22 mouse cellular contexts compared by ENCODE assay signal in genomic region chr4:135189452-135190008, GRCm38 (mm10).
A peak's percentile ranks its signal among the peaks of the same experiment; 100 is the strongest.
DNase-seq lines count a peak whose midpoint lies in the region; ATAC-seq and TF ChIP-seq lines count a peak whose summit lies in the region.
"Had no signal": no experiment of that assay in that cellular context is flagged by ENCODE, and none has a peak within 500 bp of the region (broad histone marks: within the 10 kb centered on the region; RNA-seq: fewer than 3 reads in every experiment).

No protein-coding gene starts in this region.

- peak; percentile 45 for DNase-seq in gastrocnemius, adult 18-20 months (ENCODE audit: low spot score)
- no peak for DNase-seq in gastrocnemius, postnatal 10 days
- DNase-seq in liver, postnatal 0 days, result no peak
- DNase-seq in MEL (ENCODE audit: low read depth, low spot score), result no peak
- DNase-seq in heart, postnatal 4 days, result peak; percentile 38
- DNase-seq in spleen, postnatal 10 days (ENCODE audit: low spot score in 2 of 2), result no peak
- DNase-seq: cerebellum, adult 11-12 months; layer of hippocampus, postnatal 36 days; liver; lung, adult 2 months; right cerebral cortex, postnatal 14 days; thymus, postnatal 25 days had no signal

- no peak for TF ChIP-seq RAD21 in MEL (IDR thresholded peaks at IDR 0.05; ENCODE audit: low read depth, low read length)

- H3K4me1 ChIP-seq in liver, postnatal 0 days (ENCODE audit: insufficient read depth), result no peaks in the 10 kb centered on the region
- no peaks in the 10 kb centered on the region for H3K4me1 ChIP-seq in liver, embryonic 12.5 days
- peaks cover 0 to 5% of the 10 kb centered on the region in 2 experiments; a peak in 1 of 4 replicates for H3K4me1 ChIP-seq in MEL (ENCODE audit: control insufficient read depth in 1 of 2, insufficient read depth in 2 of 2, low read length in 2 of 2)
- H3K4me1 ChIP-seq: embryonic facial prominence, embryonic 10.5 days; forebrain, embryonic 13.5 days; heart, embryonic 15.5 days; hindbrain, embryonic 12.5 days; kidney, embryonic 15.5 days; midbrain, embryonic 12.5 days had no signal

- no peak overlapping the region for H3K9ac ChIP-seq in liver, postnatal 0 days (replicated peaks)
- no peak overlapping the region for H3K9ac ChIP-seq in liver, embryonic 12.5 days
- H3K9ac ChIP-seq in MEL (ENCODE audit: control insufficient read depth, low read depth, low read length, poor library complexity, severe bottlenecking), result no peak overlapping the region
- H3K9ac ChIP-seq: forebrain, embryonic 13.5 days; heart, embryonic 15.5 days; hindbrain, embryonic 12.5 days; kidney, embryonic 15.5 days; midbrain, embryonic 12.5 days had no signal

- ATAC-seq in liver, postnatal 0 days, result no peak
- no peak for ATAC-seq in liver, embryonic 12.5 days
- ATAC-seq: CD4-positive, CD25-positive, alpha-beta regulatory T cell, adult 4 months; forebrain, embryonic 13.5 days; inflammation-experienced regulatory T-cells, adult 6 months had no signal

- peak in 1 of 2 experiments; percentile 57; a peak in 2 of 4 replicates for TF ChIP-seq POLR2A in MEL (IDR thresholded peaks at IDR 0.05; ENCODE audit: control insufficient read depth in 1 of 2, insufficient read depth in 1 of 2, low read depth in 1 of 2, low read length in 2 of 2, poor library complexity in 1 of 2)

- WGBS in liver, postnatal 0 days (ENCODE audit: insufficient replicate concordance), result 68% methylated on average over 12 of the region's 12 CpGs
- WGBS in liver, embryonic 12.5 days (ENCODE audit: insufficient replicate concordance), result 72% methylated on average over 12 of the region's 12 CpGs

- H3K4me3 ChIP-seq in liver, postnatal 0 days (ENCODE audit: low read depth, low read length), result no peak overlapping the region
- no peak overlapping the region for H3K4me3 ChIP-seq in liver, embryonic 12.5 days
- H3K4me3 ChIP-seq in MEL (ENCODE audit: control insufficient read depth in 1 of 2, insufficient read depth in 1 of 2, low read depth in 2 of 2, low read length in 2 of 2), result no peak overlapping the region
- H3K4me3 ChIP-seq: embryonic facial prominence, embryonic 10.5 days; forebrain, embryonic 13.5 days; heart, embryonic 15.5 days; hindbrain, embryonic 12.5 days; kidney, embryonic 15.5 days; midbrain, embryonic 12.5 days had no signal

- H3K9me3 ChIP-seq in liver, postnatal 0 days (ENCODE audit: low read length), result no peaks in the 10 kb centered on the region
- no peaks in the 10 kb centered on the region for H3K9me3 ChIP-seq in liver, embryonic 12.5 days (replicated peaks)
- H3K9me3 ChIP-seq in MEL (replicated peaks; ENCODE audit: insufficient read depth, low read length), result no peaks in the 10 kb centered on the region
- H3K9me3 ChIP-seq: embryonic facial prominence, embryonic 10.5 days; forebrain, embryonic 13.5 days; heart, embryonic 15.5 days; hindbrain, embryonic 12.5 days; kidney, embryonic 15.5 days; midbrain, embryonic 12.5 days had no signal

- 0 out of 2 replicates have a peak, but pooled peaks cover 2% of the 10 kb centered on the region for H3K27me3 ChIP-seq in liver, postnatal 0 days (ENCODE audit: insufficient read depth, low read length)
- H3K27me3 ChIP-seq in liver, embryonic 12.5 days (replicated peaks), result peaks cover 25% of the 10 kb centered on the region
- H3K27me3 ChIP-seq in MEL (ENCODE audit: control insufficient read depth in 1 of 2, insufficient read depth in 2 of 2, low read length in 2 of 2), result no peaks in the 10 kb centered on the region
- H3K27me3 ChIP-seq: forebrain, embryonic 13.5 days; hindbrain, embryonic 12.5 days; kidney, embryonic 15.5 days had no signal

- H3K79me2 ChIP-seq in MEL (ENCODE audit: control insufficient read depth, insufficient read depth, low read length, poor library complexity), result peaks cover 3% of the 10 kb centered on the region

- no peaks in the 10 kb centered on the region for H3K36me3 ChIP-seq in liver, postnatal 0 days (replicated peaks; ENCODE audit: insufficient read depth, low read length)
- no peaks in the 10 kb centered on the region for H3K36me3 ChIP-seq in liver, embryonic 12.5 days
- H3K36me3 ChIP-seq in MEL (ENCODE audit: control insufficient read depth in 1 of 2, insufficient read depth in 2 of 2, low read length in 2 of 2), result peaks cover 5 to 7% of the 10 kb centered on the region in 2 experiments
- H3K36me3 ChIP-seq: embryonic facial prominence, embryonic 10.5 days; heart, embryonic 15.5 days; hindbrain, embryonic 12.5 days; kidney, embryonic 15.5 days; midbrain, embryonic 12.5 days had no signal

- H3K4me2 ChIP-seq in liver, postnatal 0 days (ENCODE audit: low read depth, low read length), result no peak overlapping the region
- no peak overlapping the region for H3K4me2 ChIP-seq in liver, embryonic 12.5 days
- H3K4me2 ChIP-seq: forebrain, embryonic 13.5 days; heart, embryonic 15.5 days; hindbrain, embryonic 12.5 days; kidney, embryonic 15.5 days; midbrain, embryonic 12.5 days had no signal

- peak; percentile 28; the same call in 1 of the 2 replicates for TF ChIP-seq EP300 in liver, postnatal 0 days (IDR thresholded peaks at IDR 0.05; ENCODE audit: low read depth)
- 0 out of 4 replicates have a peak, but pooled peaks of 1 of the 2 experiments have one; percentile 10 for TF ChIP-seq EP300 in MEL (IDR thresholded peaks at IDR 0.05; ENCODE audit: low read depth in 1 of 2, low read length in 2 of 2)

- TF ChIP-seq CTCF in liver, postnatal 0 days (IDR thresholded peaks at IDR 0.05; ENCODE audit: low read depth), result no peak
- no peak for TF ChIP-seq CTCF in MEL (IDR thresholded peaks at IDR 0.05 in 2 of 3, conservative IDR thresholded peaks at IDR 0.05 in 1 of 3; ENCODE audit: control insufficient read depth in 1 of 3, insufficient read depth in 1 of 3, low read depth in 2 of 3, low read length in 3 of 3, poor library complexity in 1 of 3, severe bottlenecking in 1 of 3)

- no peak overlapping the region for H3K27ac ChIP-seq in liver, postnatal 0 days (ENCODE audit: low read depth)
- H3K27ac ChIP-seq in liver, embryonic 12.5 days, result no peak overlapping the region
- H3K27ac ChIP-seq in MEL (ENCODE audit: control insufficient read depth, low read depth, low read length), result no peak overlapping the region
- H3K27ac ChIP-seq: embryonic facial prominence, embryonic 10.5 days; forebrain, embryonic 13.5 days; heart, embryonic 15.5 days; hindbrain, embryonic 12.5 days; kidney, embryonic 15.5 days; macrophage; midbrain, embryonic 12.5 days had no signal

TF ChIP-seq in MEL, 35 proteins besides CTCF, POLR2A, EP300 and RAD21:
- 0 out of 2 replicates have a peak, but pooled peaks have one; percentile 27 for TF ChIP-seq MXI1 (IDR thresholded peaks at IDR 0.05; ENCODE audit: low read depth, low read length)
- TF ChIP-seq SMC3 (IDR thresholded peaks at IDR 0.05; ENCODE audit: low read depth, low read length), result peak; percentile 17
- TF ChIP-seq ZNF384 (IDR thresholded peaks at IDR 0.05; ENCODE audit: low read depth, low read length), result no peak
- TF ChIP-seq ELF1 (IDR thresholded peaks at IDR 0.05; ENCODE audit: low read depth, low read length), result no peak
- TF ChIP-seq JUND (IDR thresholded peaks at IDR 0.05; ENCODE audit: low read depth, low read length), result no peak
- no peak for TF ChIP-seq ETS1 (IDR thresholded peaks at IDR 0.05; ENCODE audit: low read depth, low read length)
- no peak for TF ChIP-seq KAT2A (conservative IDR thresholded peaks at IDR 0.05; ENCODE audit: low read depth, low read length)
- TF ChIP-seq SIN3A (IDR thresholded peaks at IDR 0.05; ENCODE audit: low read length), result no peak
- TF ChIP-seq E2F4 (IDR thresholded peaks at IDR 0.05; ENCODE audit: borderline replicate concordance, low read depth, low read length), result no peak
- peak; percentile 52 for TF ChIP-seq CHD2 (IDR thresholded peaks at IDR 0.05; ENCODE audit: low read length)
- TF ChIP-seq MAX (IDR thresholded peaks at IDR 0.05; ENCODE audit: low read length), result no peak
- no peak for TF ChIP-seq USF2 (IDR thresholded peaks at IDR 0.05; ENCODE audit: borderline replicate concordance in 1 of 2, insufficient read depth in 1 of 2, low read depth in 1 of 2, low read length in 2 of 2)
- TF ChIP-seq MAZ (IDR thresholded peaks at IDR 0.05; ENCODE audit: low read depth, low read length), result 0 out of 2 replicates have a peak, but pooled peaks have one; percentile 29
- TF ChIP-seq HCFC1 (IDR thresholded peaks at IDR 0.05; ENCODE audit: low read depth, low read length), result 0 out of 2 replicates have a peak, but pooled peaks have one; percentile 25
- no peak for TF ChIP-seq USF1 (IDR thresholded peaks at IDR 0.05; ENCODE audit: low read depth, low read length)
- TF ChIP-seq POLR2AphosphoS2 (IDR thresholded peaks at IDR 0.05; ENCODE audit: low read length), result peak; percentile 47
- peak; percentile 67; the same call in 1 of the 2 replicates for TF ChIP-seq ZMIZ1 (IDR thresholded peaks at IDR 0.05; ENCODE audit: low read depth, low read length)
- TF ChIP-seq NELFE (IDR thresholded peaks at IDR 0.05; ENCODE audit: low read depth, low read length), result peak; percentile 45
- peak; percentile 48; the same call in 1 of the 2 replicates for TF ChIP-seq MYB (IDR thresholded peaks at IDR 0.05; ENCODE audit: low read depth, low read length)

Comparison
In these comparisons a context has a peak if more than half of its experiments do, and no peak if none do; other contexts are left out.
1. DNase-seq: peak in gastrocnemius, adult 18-20 months (single experiment) and heart, postnatal 4 days (single experiment); none in gastrocnemius, postnatal 10 days (single experiment), liver, postnatal 0 days (single experiment), MEL (single experiment) and spleen, postnatal 10 days (0 of 2).